Mouse (Mus musculus) CH12.LX (cell line): ENCODE measurements at regions not wholly inside any gene's neighbourhood (a gene's known extent, or its start where the extent isn't known, plus 50 kb on each side); places are given as distances from the start of the nearest gene placed in this dataset.

ENCODE experiments used
- EP300 ChIP-seq: IDR thresholded peaks from 2 replicates; pipeline ENCODE4 v1.6.1; 2011; ENCODE audit warnings: low read length, improper control_type of control experiment
- POLR2A ChIP-seq: IDR thresholded peaks from 2 replicates; pipeline ENCODE4 v1.6.1; 2011; ENCODE audit warnings: low read depth, mild to moderate bottlenecking, improper control_type of control experiment, low read length

- TF ChIP-seq POLR2A (no peak), EP300 (peak; percentile 97)
Measured at GRCm38 (mm10) chr17:88346896-88347295, 93.6 kb upstream of the Foxn2 start.
